Mouse (Mus musculus) midbrain, embryonic 12.5 days (tissue): ENCODE measurements around the gene Gm20388. TPM values are rescaled to one million over a fixed set of nuclear protein-coding genes. Genes with fewer than 3 reads are reported as not detected.
"Not testable (repeated sequence)": the region's sequence is repeated elsewhere in the genome, so short reads cannot be mapped to it uniquely, and the experiment has no call there.

Experiments used
- ATAC-seq: fragments of 200-750 bp; cut with Nextera tagmentation; 2 replicates; pipeline ENCODE4 v1.8.0; 2017; ENCODE audit warnings: low read depth, moderate TSS enrichment, moderate library complexity; ENCODE audit not compliant: low FRiP score
- H3K27ac ChIP-seq: fragments of 300-500 bp; sonication (generic); replicated peaks from 2 replicates; pipeline ENCODE4 v1.5.1; 2016; ENCODE audit warnings: mild to moderate bottlenecking
- H3K27me3 ChIP-seq: fragments of 300-500 bp; sonication (generic); 2 replicates; pipeline ENCODE4 v1.6.1; 2016; ENCODE audit warnings: mild to moderate bottlenecking
- H3K36me3 ChIP-seq: fragments of 300-500 bp; sonication (generic); 2 replicates; pipeline ENCODE4 v1.6.1; 2016
- H3K4me1 ChIP-seq: fragments of 300-500 bp; sonication (generic); 2 replicates; pipeline ENCODE4 v1.6.1; 2016
- H3K4me2 ChIP-seq: fragments of 300-500 bp; sonication (generic); replicated peaks from 2 replicates; pipeline ENCODE4 v1.6.1; 2016; ENCODE audit warnings: mild to moderate bottlenecking, moderate library complexity
- H3K4me3 ChIP-seq: fragments of 300-500 bp; sonication (generic); 2 replicates; pipeline ENCODE4 v1.5.1; 2016; ENCODE audit warnings: mild to moderate bottlenecking
- H3K9ac ChIP-seq: fragments of 300-500 bp; sonication (generic); replicated peaks from 2 replicates; pipeline ENCODE4 v1.6.1; 2016; ENCODE audit warnings: mild to moderate bottlenecking, moderate library complexity
- H3K9me3 ChIP-seq: fragments of 300-500 bp; sonication (generic); 2 replicates; pipeline ENCODE4 v1.6.1; 2016; ENCODE audit warnings: mild to moderate bottlenecking
- WGBS: fragments of 180-500 bp; shearing (Covaris S2); methylation state at CpG from one replicate; pipeline ENCODE4 v1.1.7; 2016; 5-methylcytosine and 5-hydroxymethylcytosine counted together
- polyA plus RNA-seq: library from polyadenylated mRNA; unstranded; fragments of >200 nt; fragmentation: Nextera tagmentation; extraction: Ambion mirVana; gene quantifications from 2 replicates; pipeline ENCODE4 v1.2.1, GENCODE M21; 2016

Gene Gm20388
- polyA plus RNA-seq, 1 experiment from 2014 or later: not detected

DNA sequence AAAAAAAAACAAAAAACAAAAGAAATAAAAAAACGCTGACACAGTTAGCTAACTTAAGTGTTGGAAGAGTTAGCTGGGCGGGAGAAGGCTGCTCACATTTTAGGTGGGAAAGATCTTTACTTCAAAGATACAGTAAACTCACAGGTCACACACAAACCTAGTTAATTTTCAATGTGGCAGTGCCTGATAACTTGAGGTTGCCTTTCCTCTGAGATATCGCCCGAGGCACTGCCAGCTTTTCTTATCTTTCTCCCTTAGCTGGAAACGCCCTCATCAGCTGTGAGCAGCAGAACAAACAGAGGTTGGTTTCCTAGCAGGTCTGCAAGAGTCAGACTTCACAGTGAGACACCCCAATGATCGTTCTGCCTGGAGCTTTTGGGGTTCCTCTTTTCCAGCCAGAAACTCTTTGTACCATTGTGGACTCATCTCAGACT is 4078.0 kb downstream of the Gm20388 start:
- no peak for ATAC-seq
- H3K27ac ChIP-seq: no peak overlapping the region
- no peak overlapping the region for H3K4me2 ChIP-seq
- WGBS: 79% methylated on average over 6 of the region's 6 CpGs
- H3K4me1 ChIP-seq: no peaks in the 10 kb centered on the region
- no peaks in the 10 kb centered on the region for H3K9me3 ChIP-seq
- H3K27me3 ChIP-seq: no peaks in the 10 kb centered on the region
- no peaks in the 10 kb centered on the region for H3K36me3 ChIP-seq
- H3K4me3 ChIP-seq: no peak overlapping the region
- H3K9ac ChIP-seq: no peak overlapping the region

DNA sequence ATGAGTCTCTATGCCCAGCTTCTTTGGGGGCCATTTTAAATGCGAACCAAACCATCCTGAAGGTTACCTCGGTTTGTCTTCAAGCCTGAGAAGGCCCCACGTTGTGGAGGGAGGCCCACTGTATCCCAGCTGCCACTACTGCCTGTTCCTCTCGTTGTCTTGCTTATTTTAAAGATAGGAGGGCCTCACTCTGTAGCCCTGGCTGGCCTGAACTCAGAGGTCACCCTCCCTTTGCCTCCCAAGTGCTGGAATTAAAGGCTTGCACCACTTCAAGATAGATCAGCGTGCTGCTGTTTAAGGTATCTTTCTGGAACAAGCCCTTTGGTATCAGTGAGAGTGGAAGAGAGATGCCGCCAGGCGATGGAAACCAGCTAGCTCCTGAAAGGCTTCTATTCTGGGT is 4078.5 kb downstream of the Gm20388 start:
- 0 out of 2 replicates have a peak, but pooled peaks cover 4% of the 10 kb centered on the region for H3K36me3 ChIP-seq
- no peak overlapping the region for H3K4me2 ChIP-seq
- H3K27me3 ChIP-seq: no peaks in the 10 kb centered on the region
- H3K4me1 ChIP-seq: no peaks in the 10 kb centered on the region
- H3K4me3 ChIP-seq: no peak overlapping the region
- no peak overlapping the region for H3K9ac ChIP-seq
- H3K9me3 ChIP-seq: no peaks in the 10 kb centered on the region
- no peak overlapping the region for H3K27ac ChIP-seq
- no peak for ATAC-seq
- 75% methylated on average over 7 of the region's 7 CpGs for WGBS

GRCm38 (mm10) chr8:123990277-123991049 is 4079.8 kb downstream of the Gm20388 start:
- no peak overlapping the region for H3K9ac ChIP-seq
- no peak overlapping the region for H3K4me2 ChIP-seq
- H3K36me3 ChIP-seq: 0 out of 2 replicates have a peak, but pooled peaks cover 12% of the 10 kb centered on the region
- no peaks in the 10 kb centered on the region for H3K4me1 ChIP-seq
- WGBS: 90% methylated on average over 13 of the region's 13 CpGs
- no peaks in the 10 kb centered on the region for H3K9me3 ChIP-seq
- H3K4me3 ChIP-seq: no peak overlapping the region
- H3K27ac ChIP-seq: no peak overlapping the region
- ATAC-seq: no peak
- H3K27me3 ChIP-seq: no peaks in the 10 kb centered on the region

GRCm38 (mm10) chr8:123992587-123992986 is 4081.9 kb downstream of the Gm20388 start:
- H3K4me3 ChIP-seq: no peak overlapping the region
- H3K27ac ChIP-seq: no peak overlapping the region
- no peak for ATAC-seq
- 91% methylated on average over 8 of the region's 8 CpGs for WGBS
- H3K4me1 ChIP-seq: no peaks in the 10 kb centered on the region
- H3K9ac ChIP-seq: no peak overlapping the region
- H3K36me3 ChIP-seq: peaks cover 29% of the 10 kb centered on the region
- H3K9me3 ChIP-seq: no peaks in the 10 kb centered on the region
- H3K27me3 ChIP-seq: no peaks in the 10 kb centered on the region
- H3K4me2 ChIP-seq: no peak overlapping the region

- H3K27me3 ChIP-seq: no peaks in the 10 kb centered on the region
- H3K36me3 ChIP-seq: peaks cover 33% of the 10 kb centered on the region
- H3K9me3 ChIP-seq: no peaks in the 10 kb centered on the region
- no peak for ATAC-seq
- no peak overlapping the region for H3K4me3 ChIP-seq
- H3K9ac ChIP-seq: no peak overlapping the region
- H3K27ac ChIP-seq: no peak overlapping the region
- no peaks in the 10 kb centered on the region for H3K4me1 ChIP-seq
- 92% methylated on average over 5 of the region's 5 CpGs for WGBS
- no peak overlapping the region for H3K4me2 ChIP-seq
Observed at GRCm38 (mm10) chr8:123993597-123993996, 4083.0 kb downstream of the Gm20388 start.

- Histone ChIP-seq H3K27ac (no peak overlapping the region), H3K4me1 (no peaks in the 10 kb centered on the region), H3K4me3 (no peak overlapping the region), H3K4me2 (no peak overlapping the region), H3K9me3 (no peaks in the 10 kb centered on the region), H3K27me3 (no peaks in the 10 kb centered on the region), H3K9ac (no peak overlapping the region), H3K36me3 (peaks cover 35% of the 10 kb centered on the region)
- ATAC-seq: no peak
- 94% methylated on average over 3 of the region's 3 CpGs for WGBS
Observed at GRCm38 (mm10) chr8:123993997-123994396, 4083.4 kb downstream of the Gm20388 start.

GRCm38 (mm10) chr8:123999568-123999967 is 4088.9 kb downstream of the Gm20388 start:
- ATAC-seq: no peak
- Histone ChIP-seq H3K9me3 (no peaks in the 10 kb centered on the region), H3K4me2 (no peak overlapping the region), H3K36me3 (peaks cover 73% of the 10 kb centered on the region), H3K9ac (no peak overlapping the region), H3K27me3 (no peaks in the 10 kb centered on the region), H3K4me3 (no peak overlapping the region), H3K4me1 (no peaks in the 10 kb centered on the region), H3K27ac (no peak overlapping the region)
- 84% methylated on average over 2 of the region's 2 CpGs for WGBS

DNA sequence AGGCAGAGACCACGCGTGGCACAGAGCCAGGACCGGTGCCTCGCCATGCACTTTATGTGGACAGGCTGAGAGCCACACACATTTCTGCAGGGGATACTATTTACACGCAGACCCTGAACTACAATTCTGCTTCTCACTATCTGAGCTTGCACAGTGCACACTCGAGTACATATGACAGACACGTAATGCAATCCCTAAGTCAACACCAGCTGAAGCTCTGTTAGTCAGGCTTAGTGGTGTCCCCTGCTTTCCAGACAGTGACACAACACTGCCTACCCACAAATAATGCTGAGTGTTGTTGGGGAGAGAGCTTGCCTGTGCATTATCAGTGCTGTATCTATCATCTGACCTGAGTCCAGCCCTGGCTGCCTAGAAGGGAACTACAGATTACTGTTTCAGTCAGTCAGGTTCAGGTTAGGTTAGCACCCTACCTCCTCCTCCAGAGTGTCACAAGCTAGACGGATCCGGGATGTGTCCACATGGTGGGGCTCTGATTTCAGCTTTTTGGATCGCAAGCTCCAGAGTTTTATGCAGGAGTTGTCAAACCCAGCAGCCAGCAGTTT is 4092.0 kb downstream of the Gm20388 start:
- 91% methylated on average over 10 of the region's 10 CpGs for WGBS
- Histone ChIP-seq H3K9ac (no peak overlapping the region), H3K4me2 (no peak overlapping the region), H3K27ac (no peak overlapping the region), H3K4me1 (no peaks in the 10 kb centered on the region), H3K4me3 (no peak overlapping the region), H3K9me3 (no peaks in the 10 kb centered on the region), H3K27me3 (no peaks in the 10 kb centered on the region), H3K36me3 (peaks cover 81% of the 10 kb centered on the region)
- ATAC-seq: no peak

DNA sequence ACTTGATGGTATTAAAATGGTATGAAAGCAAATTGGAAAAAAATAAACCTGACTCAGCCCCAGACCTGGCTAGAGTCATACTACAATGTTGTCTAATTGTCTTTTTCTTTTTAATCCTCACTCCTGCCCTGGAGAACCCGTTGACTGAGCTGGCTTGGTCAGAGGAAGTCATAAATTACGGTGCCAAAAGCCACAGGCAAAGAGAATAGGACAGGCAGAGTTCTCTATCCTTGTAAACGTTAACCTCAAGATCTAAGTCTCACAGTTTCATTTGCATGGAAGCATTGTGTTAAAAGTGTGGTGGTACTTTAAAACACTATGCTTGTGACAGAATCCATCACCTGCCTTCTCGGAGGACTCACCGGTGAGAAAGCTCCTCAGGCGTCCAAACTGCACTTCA is 4097.2 kb downstream of the Gm20388 start:
- Histone ChIP-seq H3K4me3 (no peak overlapping the region), H3K27me3 (no peaks in the 10 kb centered on the region), H3K27ac (no peak overlapping the region), H3K4me2 (no peak overlapping the region), H3K36me3 (peaks cover 66% of the 10 kb centered on the region), H3K4me1 (no peaks in the 10 kb centered on the region), H3K9me3 (no peaks in the 10 kb centered on the region), H3K9ac (no peak overlapping the region)
- WGBS: 95% methylated on average over 6 of the region's 6 CpGs
- ATAC-seq: no peak

DNA sequence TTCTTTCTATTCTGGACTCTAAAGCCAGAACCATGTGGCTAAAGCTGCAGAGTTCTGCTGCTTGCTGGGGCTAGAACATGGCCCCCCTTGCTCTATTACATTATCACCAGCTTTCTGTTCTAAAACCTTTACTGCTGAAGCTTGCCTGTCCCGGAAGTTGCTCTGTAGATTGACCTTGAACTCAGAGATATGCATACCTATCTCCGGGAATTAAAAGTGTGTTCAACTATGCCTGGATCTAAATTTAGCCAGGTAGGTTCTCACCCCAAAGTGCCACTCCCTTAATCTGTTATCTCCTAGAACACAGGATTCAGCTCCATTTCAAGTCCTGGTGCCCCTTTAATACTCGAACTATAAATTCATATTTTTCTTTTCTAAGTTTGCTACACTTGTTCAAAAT is 4100.9 kb downstream of the Gm20388 start:
- WGBS: 91% methylated on average over 3 of the region's 3 CpGs

GRCm38 (mm10) chr8:124011989-124012586 is 4101.4 kb downstream of the Gm20388 start:
- WGBS: 96% methylated on average over 3 of the region's 3 CpGs
- peaks cover 24% of the 10 kb centered on the region for H3K36me3 ChIP-seq
- no peaks in the 10 kb centered on the region for H3K9me3 ChIP-seq
- no peak overlapping the region for H3K9ac ChIP-seq
- no peak overlapping the region for H3K4me2 ChIP-seq
- no peaks in the 10 kb centered on the region for H3K27me3 ChIP-seq
- H3K4me3 ChIP-seq: no peak overlapping the region
- H3K4me1 ChIP-seq: no peaks in the 10 kb centered on the region
- no peak for ATAC-seq
- no peak overlapping the region for H3K27ac ChIP-seq

More for the DNA sequence above, 4100.9 kb downstream of the Gm20388 start:
- Histone ChIP-seq H3K4me2 (no peak overlapping the region), H3K36me3 (peaks cover 29% of the 10 kb centered on the region), H3K4me1 (no peaks in the 10 kb centered on the region), H3K9me3 (no peaks in the 10 kb centered on the region), H3K9ac (no peak overlapping the region), H3K4me3 (no peak overlapping the region), H3K27me3 (no peaks in the 10 kb centered on the region), H3K27ac (no peak overlapping the region)
- no peak for ATAC-seq

- not testable (repeated sequence) for H3K27ac ChIP-seq, H3K36me3 ChIP-seq, H3K9me3 ChIP-seq, ATAC-seq, H3K9ac ChIP-seq, H3K4me2 ChIP-seq, H3K4me3 ChIP-seq, H3K27me3 ChIP-seq
- 93% methylated on average over 7 of the region's 7 CpGs for WGBS
- peaks cover 11% of the 10 kb centered on the region; the same call in 1 of the 2 replicates for H3K4me1 ChIP-seq
Observed at GRCm38 (mm10) chr8:124014299-124014698, 4103.7 kb downstream of the Gm20388 start.
